Mouse (Mus musculus) thymus, postnatal 10 days (tissue): ENCODE data around the gene Kctd11.
"Not testable (repeated sequence)": the region's sequence is repeated elsewhere in the genome, so short reads cannot be mapped to it uniquely, and the experiment has no call there.

Experiments
- DNase-seq, 2 experiments: peaks; one replicate each; pipeline ENCODE4 v3.0.0; 2021; ENCODE audit warnings: low spot score in 2 of 2

Kctd11 gene

DNA sequence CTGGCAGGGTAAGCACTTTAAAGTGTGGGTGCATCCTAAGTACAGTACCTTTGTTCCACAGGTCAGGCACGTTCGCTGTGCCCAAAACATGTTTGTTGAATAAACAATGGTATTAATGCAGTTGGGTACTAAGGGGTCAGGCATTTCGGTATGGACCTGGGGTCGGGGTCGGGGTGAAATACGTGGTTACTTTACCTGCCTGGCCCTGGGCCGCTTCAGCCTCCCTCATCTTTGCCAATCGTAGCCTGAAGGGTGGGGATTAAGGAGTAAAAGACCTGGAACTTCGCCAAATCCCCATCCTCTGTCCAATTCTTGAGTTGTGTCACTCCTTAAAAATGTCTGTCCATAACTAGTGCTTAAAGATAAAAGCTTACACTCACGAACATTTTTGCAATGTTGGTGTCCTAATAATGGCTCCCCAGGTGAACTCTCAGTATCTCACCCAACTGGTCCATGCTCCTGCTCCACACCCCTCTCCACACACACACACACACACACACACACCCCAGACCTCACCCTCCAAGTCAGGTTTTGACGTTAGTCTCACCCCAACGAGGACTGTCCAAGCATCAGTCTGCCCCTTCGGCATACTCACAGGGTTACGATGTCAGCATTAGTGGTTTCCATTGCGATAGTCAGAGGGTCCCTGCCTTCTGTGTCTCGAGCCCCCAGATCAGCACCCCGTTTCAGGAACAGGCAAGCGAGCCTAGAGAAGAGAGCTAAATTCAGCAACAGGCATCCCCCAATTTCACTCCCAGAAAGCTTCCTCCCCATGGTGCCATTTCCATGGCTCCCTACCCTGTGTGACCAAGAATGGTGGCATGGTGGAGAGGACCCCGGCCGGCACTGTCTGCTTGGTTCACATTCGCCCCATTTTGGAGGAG lies 823 bp upstream of the Kctd11 start:
- no peak for DNase-seq

DNA sequence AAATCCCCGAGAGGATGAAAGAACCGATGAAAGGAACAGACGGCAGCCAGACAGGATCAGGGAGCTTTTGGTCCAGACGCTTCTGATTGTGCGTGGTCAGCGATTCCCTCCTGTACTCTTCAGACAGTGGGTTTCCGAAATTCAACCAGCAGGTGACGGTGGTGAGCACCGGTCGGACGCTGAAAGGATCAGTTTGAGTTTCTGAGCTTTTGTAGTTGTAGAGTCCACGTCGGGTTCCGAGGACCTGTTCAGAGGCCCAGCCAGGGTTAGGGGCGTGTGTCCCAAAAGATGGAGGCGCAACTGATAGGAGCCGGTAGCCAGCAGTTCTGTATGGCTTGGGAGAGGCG lies 727 bp downstream of the Kctd11 start:
- peak in 1 of 2 experiments; percentile 57 for DNase-seq

DNA sequence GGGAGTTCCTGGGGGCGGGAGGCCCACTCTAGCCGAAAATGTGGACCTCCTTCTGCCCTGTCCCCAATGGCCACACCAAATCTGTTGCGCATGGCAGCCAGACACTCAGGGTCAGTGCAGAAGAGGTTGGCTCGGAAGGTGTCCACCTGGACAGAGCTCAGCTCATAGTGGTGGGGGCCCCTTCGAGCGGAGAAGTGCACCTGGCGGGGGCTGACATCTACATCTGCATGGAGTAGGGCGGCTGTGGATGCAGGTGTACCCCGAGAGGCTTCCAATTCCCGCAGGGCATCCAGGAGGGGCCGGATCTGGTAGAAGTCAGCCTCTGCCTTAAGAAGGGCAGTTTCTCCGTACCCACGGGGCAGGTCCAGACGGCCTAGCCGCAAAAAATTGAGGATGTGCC lies 1.5 kb downstream of the Kctd11 start:
- no peak for DNase-seq

DNA sequence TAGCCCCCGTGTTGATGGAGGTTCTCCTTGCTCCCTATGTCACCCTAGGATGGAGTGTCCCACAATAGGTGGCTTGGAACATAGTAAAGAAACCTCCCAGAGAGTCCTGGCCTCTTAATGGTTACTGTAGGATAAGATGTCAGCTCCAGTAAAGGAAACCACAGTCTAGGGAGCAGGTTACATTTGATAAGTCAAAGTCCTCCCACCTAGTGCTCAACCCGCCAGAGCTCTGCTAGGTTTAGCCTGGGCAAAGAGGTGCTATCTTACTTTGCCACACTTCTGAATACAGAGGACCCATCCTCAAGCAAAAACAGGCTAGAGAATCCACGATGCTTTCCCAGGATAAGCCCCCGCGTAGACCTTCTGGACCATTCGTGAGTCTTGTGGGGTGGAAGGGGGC lies 2.3 kb downstream of the Kctd11 start:
- no peak for DNase-seq

DNA sequence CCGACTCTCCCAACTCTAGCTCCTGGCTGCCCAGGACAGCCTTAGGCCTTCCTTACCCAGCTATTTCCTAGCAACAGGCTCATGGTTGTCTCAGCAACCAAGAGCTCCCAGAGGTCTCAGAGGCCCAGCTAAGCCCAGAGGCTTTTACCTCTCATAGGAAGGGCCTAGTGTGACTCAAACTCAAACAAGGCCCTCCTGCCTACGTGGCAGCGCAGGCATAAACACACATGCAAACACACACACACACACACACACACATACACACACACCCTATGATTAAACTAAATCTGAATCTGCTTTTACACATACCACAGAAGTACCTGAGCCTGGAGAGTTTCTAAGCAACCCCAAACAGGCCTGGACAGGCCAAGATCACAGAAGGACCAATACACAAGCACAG lies 2.8 kb downstream of the Kctd11 start:
- no peak for DNase-seq

DNA sequence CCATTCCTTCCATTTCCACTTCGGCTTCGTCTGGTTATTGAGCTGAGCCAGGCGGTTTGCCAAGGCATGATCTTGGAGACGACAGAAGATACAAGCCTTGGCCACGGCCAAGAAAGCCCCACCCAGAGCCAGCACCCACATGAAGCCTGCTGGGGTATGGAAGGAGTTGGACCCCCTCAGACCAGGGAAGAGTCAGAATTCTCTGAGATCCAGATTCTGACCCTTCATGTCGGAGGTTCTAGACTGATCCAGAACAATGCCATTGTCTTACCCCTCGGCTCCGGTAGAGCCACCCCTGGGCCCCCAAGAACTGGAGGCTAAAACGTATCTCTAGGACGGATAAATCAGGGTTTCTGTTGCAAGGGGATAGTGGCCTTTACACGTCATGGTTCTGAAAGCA lies 3.3 kb downstream of the Kctd11 start, which contains the start of gene Tmem95:
Gene Tmem95 (minus strand): TSS at position 141 of the 400 bp plus-strand sequence.
- DNase-seq = no peak

DNA sequence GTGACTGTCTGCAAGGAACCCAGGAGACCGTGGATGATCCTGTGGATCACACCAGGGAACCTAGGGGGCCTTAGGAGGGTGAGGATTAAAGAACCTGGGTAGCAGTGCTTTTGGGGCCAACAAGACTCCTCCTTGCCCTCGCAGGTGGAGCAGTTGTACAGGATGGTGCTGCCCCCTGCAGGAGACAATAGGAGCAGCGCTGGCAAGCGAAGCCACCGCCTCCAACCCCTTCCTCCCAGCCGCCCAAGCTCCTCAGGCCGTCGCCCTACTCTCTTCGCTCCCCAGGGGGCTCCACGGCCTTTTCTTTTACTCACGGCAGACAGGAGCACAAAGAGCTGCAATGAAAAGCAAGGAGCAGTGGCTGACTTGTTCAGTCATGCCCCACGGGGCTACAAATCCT lies 4.3 kb downstream of the Kctd11 start:
- DNase-seq = peak; percentile 89 to 96

DNA sequence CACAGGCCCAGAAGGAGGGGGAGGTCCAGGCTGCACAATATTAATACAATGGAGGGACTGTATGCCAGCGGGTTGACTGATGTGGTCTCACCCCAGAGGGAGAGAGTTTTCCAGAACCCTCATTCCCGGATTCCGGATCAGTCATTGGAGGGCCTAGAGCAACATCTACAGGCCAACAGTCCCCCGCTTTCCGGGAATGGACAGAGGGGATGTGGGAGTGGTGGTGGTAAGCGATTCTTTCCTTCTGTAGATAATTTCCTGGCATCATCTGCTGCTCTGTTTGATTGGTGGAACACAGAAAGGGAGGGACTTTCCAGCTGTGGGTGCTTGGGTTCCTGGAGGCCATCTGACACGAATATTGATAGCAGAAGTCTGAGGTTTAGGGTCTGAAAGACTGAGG lies 5.0 kb downstream of the Kctd11 start:
- no peak for DNase-seq

DNA sequence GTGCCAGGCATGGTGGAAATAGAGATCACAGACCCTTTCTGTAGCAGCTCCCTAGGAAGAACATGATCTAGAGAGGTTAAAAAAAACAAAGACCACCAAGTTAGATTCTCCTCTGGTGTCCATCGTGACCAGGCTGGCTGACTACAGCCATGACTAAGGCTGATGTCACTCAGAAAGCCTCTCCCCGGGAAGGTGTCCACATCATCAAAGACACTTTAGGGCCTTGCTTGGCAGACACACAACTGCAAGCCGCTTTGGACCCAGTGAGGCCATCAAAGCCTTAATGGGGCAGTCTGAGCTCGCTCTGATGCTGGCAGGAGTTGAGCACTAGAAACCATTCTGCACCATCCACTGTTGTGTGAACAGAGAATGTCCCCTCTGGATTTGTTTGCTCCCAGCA lies 8.8 kb downstream of the Kctd11 start:
- no peak for DNase-seq

DNA sequence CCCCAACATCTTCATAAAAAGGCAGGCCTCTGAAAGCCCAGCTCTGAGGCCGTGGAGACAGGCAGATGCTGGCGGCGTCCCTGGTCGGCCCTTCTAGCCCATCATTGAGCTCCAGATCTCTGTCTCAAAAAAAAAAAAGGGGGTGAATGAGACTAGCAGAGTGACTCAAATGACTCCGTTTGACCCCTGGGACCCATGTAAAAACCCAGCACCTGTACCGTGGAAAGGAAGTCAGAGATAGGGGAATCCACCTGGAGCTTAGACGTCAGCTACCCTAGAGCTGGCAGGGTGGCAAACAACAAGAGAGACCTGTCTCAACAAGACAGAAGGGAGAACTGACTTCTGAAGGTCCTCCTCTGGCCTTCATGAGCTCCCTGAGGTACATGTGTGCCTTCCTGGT lies 9.4 kb downstream of the Kctd11 start:
- DNase-seq = no peak

DNA sequence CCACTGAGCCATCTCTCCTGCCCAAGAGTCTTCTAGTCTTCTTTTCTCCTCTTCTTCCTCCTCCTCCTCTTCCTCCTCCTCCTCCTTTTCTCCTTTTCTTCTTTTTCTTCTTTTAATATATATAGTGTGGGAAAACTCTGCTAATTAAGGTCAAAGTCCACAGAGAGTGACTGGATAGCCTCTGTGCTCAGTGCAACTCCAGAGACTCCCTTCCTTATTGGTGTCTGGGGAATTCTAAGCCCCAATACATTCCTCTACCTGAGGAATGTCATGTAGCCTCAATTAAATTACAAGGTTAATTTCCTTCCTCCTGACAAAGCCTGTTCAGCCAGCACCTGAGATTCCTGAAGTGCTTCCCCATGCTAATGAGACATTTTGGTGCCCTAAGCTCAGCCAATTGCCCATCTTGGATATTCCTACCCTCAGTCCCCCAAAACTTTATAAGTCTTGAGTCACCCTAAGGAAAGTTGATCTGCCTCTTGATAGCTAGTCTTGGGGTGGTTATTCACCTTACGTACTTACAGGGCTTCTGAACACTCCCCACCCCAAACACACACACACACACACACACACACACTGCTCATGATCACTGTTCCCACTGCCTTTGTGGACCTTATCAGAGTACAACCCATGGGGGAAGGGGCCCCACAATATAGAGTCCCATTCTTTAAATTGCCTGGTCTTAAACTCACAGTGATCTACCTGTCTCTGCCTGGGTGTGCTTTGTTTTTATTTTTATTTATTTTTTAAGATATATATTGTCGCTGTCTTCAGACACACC lies 10.7 kb downstream of the Kctd11 start:
- DNase-seq = no peak

DNA sequence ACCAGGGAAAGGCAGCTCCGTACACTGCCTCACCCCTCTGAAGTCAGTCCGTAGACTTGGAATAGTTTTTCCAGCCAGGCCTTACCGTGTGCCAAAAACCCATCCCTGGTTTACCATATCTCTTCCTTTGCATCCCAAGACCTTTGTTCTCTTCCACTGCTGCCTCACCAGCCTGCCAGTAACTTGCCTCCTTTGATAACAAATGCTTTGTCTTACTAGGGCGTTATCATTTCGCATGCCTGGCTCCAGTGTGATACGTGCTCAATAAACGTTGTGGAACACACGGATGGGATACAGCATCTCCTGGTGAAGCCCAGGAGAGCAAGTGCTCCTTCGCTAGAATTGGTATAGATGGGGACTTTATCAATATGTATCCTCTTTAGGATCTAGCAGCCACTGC lies 13.9 kb downstream of the Kctd11 start:
- DNase-seq = no peak

DNA sequence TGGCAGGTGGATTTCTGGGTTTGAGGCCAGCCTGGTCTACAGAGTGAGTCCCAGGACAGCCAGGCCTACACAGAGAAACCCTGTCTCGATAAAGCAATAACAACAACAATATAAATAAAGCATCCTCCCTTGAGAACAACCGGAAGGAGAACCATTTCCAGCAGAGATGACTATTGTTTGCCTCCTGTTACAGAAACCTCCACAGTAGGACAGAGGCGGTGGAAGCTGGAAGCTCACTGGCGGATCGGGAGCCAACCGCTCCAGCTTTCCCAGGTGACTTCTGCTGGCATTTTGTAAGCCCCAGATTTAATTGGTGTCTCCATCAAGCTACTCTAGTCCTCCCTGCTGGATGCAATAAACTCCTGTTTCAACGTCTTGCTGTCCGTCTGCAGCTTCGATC lies 15.6 kb downstream of the Kctd11 start:
- no peak for DNase-seq

DNA sequence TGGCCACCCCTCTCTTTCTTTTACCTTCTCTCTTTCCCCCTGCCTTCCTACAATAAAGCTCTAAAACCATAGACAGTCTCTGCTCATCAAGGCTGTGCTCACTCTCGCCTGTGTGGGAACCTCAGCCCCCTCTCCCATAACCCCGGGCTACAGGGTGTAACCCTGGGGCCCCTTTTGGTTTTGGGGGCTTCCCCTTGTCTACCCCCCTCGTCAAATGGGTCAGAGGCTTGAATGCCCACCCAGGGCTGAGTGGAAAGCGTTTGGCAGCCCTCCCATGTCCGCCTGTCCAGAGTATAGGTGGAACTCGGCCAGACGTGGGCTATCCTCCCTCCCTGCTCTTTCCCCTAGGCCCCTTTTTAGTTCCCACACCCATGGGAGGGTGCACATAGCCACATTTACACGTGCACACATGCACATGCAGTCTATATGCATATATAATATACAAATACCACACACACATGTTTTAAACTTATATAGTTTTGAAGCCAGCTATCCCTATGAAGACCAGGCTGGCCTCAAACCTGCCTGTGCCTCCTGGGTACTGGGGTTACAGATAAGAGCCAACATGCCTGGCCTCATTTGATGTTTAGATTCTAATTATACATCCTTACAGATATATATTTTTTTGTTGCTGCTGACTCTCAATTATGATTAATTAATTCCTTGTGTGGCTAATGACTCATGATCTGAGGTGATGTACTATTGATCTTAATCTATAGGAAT lies 16.9 kb downstream of the Kctd11 start:
- DNase-seq = no peak

DNA sequence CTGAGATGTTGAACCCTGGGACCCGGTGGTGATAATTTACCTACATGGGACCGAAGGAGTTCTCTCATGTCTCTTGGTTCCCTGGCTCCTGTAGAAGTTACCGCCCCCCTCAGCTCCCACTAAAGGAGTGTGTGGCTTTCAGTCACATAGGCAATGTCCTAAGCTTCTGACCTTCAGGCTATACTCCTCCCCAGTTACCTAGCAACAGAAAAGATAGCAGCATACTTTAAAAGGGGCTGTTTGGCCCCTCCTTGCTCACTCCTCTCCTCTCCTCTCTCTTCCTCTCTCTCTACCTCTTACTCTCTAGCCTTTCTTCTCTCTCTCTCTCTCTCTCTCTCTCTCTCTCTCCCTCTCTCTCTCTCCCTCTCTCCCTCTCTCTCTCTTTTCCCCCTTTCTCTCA lies 17.5 kb downstream of the Kctd11 start:
- not testable (repeated sequence) for DNase-seq

DNA sequence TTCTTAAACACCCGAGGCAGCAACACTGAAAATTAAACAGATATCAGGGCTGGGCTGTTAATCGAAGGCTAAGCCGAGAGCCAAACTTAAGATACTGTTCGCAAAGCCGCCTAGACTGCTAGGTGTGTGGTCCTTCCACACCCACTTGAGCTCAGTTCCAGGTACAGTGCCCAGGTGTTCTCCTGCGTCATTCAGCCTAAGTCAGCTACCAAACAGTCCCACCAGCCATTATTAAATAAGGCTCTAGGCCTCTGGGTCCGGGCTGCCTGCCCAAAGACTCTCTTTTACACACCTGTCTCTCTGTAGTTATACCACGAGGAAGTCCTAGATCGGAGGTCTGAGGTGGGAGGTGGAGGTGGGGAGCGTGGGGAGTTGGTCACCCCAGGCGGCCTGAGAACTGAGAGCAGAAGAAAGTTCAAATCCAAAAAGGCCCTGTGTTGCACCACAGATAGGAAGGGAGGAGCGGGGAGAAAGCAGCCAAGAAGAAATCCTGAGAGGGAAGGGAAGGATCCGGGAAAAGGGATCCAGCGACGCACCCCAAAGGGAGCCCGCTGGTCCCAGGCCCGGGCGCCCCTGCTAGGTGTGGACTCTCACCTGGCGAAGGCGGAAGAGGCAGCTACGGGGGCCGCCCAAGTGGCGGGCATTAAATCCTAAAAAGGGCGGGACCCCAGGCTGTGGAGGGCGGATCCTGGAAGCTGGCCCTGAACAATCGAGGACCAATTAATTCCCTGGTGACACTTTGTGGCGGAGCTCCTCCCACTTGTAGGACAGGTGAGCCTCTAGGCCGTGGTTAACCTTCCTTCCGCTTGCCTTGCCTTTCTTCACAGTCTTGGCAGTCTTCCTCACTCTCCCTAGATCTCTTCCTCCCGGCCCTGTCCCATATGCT lies 22.9 kb downstream of the Kctd11 start, which contains the start of gene Tnk1:
Gene Tnk1 (minus strand): TSS at position 618 of the 886 bp plus-strand sequence.
- no peak for DNase-seq

DNA sequence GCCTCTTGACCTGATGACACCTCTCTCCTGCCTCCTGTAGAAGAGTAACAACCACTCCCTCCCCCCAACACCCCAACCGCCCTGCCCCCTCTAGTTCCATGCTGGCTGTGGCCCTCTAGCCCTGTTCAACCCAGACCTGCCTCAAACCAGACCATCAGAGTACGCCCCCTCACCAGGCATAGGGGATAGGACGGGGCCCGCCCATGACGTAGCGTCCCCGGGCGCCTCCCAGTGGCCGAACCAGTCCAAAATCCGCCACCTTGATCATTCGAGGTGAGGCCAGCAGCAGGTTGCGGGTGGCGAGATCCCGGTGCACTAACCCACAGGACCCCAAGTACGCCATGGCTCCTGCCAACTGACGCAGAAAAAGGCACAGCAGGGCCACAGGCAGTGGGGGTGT lies 25.9 kb downstream of the Kctd11 start:
- peak in 1 of 2 experiments; percentile 74 for DNase-seq

DNA sequence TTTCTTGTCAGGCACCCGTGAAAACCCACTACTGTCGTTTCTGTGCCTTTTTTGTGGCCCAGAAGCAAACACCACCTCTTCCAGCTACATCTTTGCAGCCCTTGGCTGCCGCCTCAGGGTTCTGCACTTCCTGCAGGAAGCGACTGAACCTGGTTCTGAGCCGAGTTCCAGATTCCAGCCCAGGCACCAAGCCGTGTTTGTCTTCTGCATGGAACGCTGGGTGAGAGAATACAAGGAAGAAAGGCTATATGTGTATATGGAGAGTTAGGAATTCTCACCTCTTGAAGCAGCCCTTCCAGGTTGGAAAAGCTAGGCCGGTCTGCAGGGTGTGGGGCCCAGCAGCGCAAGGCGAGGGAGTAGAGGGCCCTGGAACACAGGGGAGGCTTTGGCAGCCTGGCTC lies 26.5 kb downstream of the Kctd11 start:
- DNase-seq = no peak

DNA sequence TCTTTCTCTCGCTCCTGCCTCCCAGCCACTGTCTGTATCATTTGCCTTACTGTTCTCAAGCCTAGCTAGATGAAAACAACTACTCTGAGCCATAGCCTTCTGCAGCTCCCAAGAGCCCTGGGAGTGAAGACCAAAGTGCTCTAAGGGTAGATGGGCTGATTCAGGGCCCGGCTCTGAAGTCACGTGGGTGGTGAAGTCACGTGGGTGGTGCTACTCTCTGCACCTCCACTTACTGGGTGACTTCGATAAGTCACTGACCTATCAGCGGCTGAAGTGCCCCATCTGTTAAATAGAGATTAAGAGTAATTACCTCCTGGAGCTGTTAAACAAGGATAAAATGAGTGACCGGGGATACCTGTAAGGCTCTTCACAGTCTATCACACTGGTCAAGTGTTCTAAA lies 27.2 kb downstream of the Kctd11 start:
- DNase-seq = no peak

DNA sequence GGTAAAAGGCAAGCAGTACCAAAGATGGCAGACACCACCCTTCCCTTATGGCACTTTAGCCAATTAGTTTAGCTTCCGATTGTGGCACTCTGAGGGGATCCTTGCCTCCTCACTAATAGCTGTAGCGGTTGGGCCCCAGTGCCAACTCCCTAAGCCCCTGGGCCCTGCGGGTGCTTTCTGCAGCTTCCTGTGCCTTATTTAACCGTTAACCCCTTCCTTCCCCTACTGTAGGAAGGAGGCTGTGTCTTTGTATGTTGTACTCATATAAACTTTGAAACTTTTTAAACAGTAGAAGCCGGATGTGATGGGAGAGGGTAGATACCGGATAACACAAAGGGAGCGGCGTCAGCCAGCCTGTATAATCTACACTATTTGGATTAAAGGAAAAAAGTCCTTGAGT lies 30.5 kb downstream of the Kctd11 start:
- DNase-seq = peak; percentile 56 to 60

DNA sequence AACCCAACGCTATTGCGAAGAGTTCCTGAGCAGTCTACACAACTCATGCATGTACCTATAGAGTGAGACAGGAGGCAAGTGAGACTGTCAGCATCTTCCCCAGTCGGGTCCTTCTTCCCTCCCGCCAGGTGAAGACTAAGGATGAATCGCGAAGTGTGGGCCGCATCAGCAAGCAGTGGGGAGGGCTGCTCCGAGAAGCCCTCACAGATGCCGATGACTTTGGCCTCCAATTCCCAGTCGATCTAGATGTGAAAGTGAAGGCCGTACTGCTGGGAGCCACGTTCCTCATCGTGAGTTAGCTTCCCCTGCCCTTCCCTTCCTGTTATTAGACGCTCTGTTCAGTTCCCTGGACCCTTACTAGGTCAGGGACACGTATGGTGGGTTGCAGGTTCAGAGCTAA lies 31.3 kb downstream of the Kctd11 start:
- no peak for DNase-seq
